Mouse (Mus musculus) heart, postnatal 0 days (tissue): ENCODE data around the gene Galnt7.

Experiments used
- CTCF ChIP-seq: IDR thresholded peaks from 2 replicates; pipeline ENCODE4 v1.5.1; 2016; ENCODE audit warnings: antibody characterized with exemption, control low read depth, low read depth
- EP300 ChIP-seq: IDR thresholded peaks from 2 replicates; pipeline ENCODE4 v1.6.1; 2016; ENCODE audit warnings: antibody characterized with exemption, low read depth

GRCm38 (mm10) chr8:57636698-57637097 lies 16.1 kb downstream of the Galnt7 start:
- no peak for TF ChIP-seq CTCF
- no peak for TF ChIP-seq EP300
